Mouse (Mus musculus): ENCODE data around the gene Tet2.

The Tet2 gene

GRCm38 (mm10) chr3:133522289-133522688 is 22.6 kb downstream of the Tet2 start:
- no peak for DNase-seq (ENCODE audit: extremely low read depth, low read depth)

GRCm38 (mm10) chr3:133518801-133519200 is 26.1 kb downstream of the Tet2 start:
- DNase-seq (ENCODE audit: extremely low read depth, low read depth) = no peak

- DNase-seq (ENCODE audit: extremely low read depth, low read depth) = no peak
These were observed 26.8 kb downstream of the Tet2 start for GRCm38 (mm10) chr3:133518116-133518515.

DNA sequence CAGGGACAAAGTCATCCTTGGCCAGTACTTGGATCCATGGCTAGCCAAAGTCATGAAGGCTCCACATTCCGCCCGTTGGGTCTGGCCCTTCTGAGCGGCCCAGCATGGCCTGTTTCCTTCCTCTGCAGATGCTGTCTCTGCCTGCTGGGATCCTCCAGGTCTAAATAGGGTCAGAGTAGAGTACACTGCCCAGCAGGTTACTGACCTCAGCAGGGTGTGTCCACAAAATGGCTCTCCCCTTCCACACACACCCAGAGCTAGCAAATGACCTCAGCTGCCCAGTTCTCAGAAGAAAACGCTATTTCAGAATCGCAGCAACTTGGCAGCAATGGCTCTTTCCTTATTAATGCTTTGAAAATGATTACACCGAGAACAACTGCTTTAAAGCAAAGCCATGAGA is 27.5 kb downstream of the Tet2 start:
- DNase-seq (ENCODE audit: extremely low read depth, low read depth) = no peak

GRCm38 (mm10) chr3:133516137-133516536 is 28.8 kb downstream of the Tet2 start:
- no peak for DNase-seq (ENCODE audit: extremely low read depth, low read depth)

DNA sequence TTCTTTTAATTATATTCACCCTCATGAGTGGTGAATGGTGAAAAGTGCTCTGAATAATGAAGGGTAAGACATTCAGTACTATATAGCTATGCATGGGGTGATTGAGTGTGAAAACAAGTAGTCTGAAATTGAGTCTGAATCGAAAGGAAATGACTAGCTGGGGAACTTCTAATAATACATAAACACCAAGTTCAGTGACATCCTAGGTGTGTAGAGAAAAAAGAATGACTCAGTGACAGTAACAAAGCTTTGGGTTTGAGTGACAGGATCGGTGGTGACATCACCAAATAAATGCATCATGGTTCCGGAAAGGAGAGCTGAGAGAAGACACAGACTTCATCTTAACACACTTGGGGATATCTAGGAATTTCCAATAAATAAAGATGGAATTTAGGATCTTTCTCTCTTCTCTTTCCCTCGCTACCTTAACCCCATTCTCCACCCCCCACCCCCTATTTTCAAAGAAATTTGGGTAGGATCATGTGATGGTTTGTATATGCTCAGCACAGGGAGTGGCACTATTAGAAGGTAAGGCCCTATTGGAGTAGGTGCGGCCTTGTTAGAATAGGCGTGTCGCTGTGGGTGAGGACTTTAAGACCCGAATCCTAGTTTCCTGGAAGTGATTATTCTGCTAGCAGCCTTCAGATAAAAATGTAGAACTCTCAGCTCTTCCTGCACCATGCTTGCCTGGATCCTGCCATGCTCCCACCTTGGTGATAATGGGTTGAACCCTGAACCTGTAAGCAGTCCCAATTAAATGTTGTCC is 29.6 kb downstream of the Tet2 start:
- DNase-seq (ENCODE audit: extremely low read depth, low read depth) = no peak

GRCm38 (mm10) chr3:133514290-133514689 is 30.6 kb downstream of the Tet2 start:
- no peak for DNase-seq (ENCODE audit: extremely low read depth, low read depth)

- no peak for DNase-seq (ENCODE audit: extremely low read depth, low read depth)
These were observed 31.5 kb downstream of the Tet2 start for GRCm38 (mm10) chr3:133513475-133513874.

DNA sequence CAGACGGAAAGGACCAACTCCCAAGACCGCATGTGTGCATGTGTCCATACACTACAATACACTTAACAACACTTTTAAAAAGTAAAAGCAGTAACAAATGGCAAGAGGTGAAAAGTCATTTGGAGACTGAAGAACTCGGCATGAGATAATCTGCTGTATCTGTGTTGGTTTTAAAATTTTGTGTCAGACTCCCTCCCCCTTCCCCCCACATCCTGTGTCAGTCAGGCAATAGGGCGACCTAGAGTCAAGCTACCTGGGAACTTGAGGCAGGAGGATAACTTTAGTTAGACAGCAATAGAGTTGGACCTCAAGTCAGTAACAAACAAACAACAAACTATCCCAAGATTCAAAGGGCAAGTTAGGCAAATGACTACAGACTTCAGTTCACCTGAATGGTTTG is 34.6 kb downstream of the Tet2 start:
- DNase-seq (ENCODE audit: extremely low read depth, low read depth) = no peak

DNA sequence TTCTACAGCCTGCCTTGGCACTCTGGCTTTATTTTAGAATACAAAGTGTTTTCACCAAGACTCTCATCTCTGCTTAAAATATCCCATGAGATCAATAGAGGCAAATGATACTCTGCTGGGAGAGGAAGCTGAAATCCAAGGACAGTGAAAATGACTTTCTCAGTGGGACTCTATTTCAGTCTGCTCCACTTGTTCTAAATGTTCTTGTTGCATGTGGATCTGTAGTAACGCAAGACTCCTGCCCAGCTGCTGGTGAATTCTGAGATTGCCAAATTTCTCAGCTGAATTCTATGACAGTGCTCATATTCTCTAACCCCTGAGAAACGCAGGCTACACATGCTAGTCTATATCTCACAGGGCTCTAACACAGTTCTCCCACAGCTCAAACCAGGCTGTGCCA is 35.1 kb downstream of the Tet2 start:
- DNase-seq (ENCODE audit: extremely low read depth, low read depth) = no peak

DNA sequence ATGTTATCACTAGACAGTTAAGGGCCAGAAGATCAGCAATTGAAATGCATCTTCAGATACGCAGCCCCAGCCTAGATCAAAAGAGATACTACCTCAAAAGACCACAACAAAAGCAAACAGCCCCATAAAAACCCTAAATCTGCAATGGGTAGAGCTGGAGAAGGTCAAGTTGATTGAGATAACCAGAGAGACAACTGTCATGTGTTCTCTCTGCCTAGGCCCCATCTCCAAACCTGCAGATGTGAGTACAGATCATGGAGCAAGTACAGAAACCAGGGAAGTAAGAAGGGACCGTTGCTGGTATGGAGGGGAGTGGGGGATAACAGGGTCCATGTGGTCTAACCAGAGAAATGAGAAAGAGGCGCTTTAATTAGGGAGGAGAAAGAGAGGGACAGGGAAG is 36.1 kb downstream of the Tet2 start:
- DNase-seq (ENCODE audit: extremely low read depth, low read depth) = no peak

DNA sequence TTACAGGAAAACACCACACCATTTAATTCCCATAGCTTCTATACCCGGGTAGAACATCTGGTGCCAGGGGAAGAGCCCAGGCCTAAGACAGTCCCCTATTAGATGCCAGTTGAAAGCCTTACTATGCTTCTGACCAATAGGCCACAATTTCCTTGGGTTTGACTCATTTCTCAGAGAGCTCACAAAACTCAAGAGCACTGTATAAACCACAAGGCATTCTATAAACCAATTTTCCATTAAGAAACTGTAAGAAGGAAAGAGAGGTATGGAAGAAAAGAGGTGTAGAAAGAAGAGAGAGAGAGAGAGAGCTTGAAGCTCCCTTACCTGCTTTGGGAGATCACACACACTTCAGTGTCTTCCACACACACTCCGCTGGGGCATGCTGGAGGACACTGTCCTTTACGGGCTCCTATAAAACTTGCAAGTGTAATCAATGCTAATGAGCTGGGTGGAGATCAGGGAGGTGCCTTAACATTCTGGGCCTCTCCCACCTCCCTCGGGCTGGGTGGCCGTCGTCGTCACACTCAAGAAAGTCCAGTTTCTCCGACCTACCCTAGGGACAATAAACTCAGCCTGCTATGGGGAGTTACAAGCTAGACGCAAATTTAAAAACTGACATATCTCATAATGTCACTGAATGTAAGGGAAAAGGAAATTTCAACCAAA is 38.5 kb downstream of the Tet2 start:
- DNase-seq (ENCODE audit: extremely low read depth, low read depth) = no peak

DNA sequence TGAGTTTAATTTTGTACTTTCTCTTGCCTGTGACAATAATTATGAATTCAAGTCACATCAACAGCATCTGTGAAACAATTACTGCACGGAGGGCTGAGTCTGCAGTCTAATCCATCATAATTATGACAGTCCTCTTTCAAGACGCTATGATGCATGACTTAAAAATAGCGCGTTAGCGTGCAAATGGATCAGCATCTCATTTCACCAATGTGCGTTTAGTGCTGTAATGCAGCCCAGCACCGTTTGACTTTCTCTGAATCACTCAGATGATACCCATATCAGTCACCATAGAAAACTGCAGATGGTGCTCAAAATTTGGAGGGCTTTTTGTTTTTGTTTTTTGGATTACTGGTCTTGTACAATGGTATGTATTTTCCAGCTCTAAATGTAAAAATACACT is 48.0 kb downstream of the Tet2 start:
- DNase-seq (ENCODE audit: extremely low read depth, low read depth) = no peak

DNA sequence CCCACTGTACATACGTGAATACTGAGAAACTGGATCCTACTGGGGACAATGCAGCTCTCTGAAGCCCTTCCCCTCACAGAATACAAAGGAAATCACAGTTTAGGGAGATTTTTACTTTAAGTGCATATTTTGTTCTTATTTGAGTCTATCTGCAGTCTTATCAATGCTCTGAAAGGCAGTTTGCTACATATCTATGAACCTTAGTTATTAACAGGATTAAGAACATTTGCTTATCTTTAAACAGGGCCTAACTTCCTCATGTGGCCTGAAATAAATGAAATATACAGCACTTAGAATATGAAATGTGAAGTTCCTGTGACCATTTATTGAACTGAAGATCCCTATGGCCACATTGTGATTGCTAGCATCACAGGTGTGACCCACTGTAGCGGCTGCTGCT is 53.6 kb downstream of the Tet2 start:
- DNase-seq (ENCODE audit: extremely low read depth, low read depth) = peak; percentile 7

DNA sequence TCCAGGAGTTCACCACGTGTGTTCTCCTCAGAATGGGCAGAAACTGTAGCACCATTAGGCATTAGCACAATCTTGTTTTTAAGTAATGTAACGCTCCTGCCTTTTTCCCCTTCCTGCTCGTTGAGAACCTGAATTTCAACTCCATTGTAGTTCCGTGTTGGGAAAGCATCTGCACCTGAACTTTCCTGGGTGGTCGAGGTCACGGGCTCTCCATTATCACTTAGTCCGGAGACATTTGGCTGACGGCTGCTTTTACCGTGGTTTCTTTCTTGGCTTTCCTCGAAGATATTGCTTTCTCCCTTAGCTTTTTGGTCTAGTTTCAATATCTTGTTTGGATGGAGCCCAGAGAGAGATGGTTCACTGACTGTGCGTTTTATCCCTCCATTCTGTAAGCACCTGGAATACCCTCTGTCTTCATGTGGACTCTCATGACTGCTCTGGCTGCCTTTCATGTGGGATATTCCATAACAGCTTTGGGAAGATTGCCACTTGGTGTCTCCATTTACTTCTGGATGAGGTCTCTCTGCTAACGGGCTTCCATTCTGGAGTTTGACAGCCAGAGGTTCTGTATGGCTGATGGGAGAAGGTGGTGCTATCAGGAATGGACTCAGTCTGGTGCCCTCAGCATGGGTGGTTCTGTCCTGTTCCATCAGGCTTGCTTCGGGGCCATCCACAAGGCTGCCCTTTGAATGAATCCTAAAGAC is 56.8 kb downstream of the Tet2 start:
- DNase-seq (ENCODE audit: extremely low read depth, low read depth) = no peak

DNA sequence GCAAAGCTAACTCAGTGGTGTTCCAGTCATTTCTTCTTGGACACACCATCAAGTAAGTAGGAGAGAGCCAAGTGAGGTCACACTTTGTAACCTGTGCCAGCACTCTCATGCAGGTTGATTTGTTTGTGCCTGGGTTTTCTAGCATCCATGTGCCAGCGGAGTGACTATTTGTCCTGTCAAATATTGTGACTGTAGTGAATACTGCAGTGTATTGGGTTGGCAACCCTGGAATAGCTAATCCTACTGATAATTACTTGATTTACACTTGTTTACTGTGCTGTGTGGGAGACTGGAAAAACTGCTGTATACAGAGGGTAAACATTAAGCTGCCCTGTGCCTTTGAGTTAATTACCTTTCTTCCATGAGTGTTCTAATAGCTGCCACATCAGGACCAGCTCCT is 62.1 kb downstream of the Tet2 start:
- no peak for DNase-seq (ENCODE audit: extremely low read depth, low read depth)

DNA sequence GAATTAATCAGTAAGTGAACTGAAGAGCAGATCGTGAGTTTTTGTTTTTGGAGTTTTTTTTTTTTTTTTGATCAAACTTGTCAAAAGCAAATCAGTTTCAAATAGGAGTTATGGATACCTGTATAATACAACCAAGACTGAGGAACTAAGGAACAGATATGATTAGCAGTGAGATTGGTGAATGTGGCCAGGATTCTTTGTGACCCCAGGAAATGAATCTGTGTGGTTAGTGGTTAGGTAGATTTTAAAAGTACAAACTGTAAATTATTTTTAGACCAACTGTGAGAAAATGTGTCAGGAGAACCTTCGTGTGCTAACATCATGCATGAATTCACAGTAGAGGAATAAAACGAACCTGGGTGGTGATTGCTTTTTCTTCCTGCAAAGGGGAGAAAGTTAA is 66.0 kb downstream of the Tet2 start:
- no peak for DNase-seq (ENCODE audit: extremely low read depth, low read depth)

GRCm38 (mm10) chr3:133473781-133474180 is 71.2 kb downstream of the Tet2 start:
- DNase-seq (ENCODE audit: extremely low read depth, low read depth) = no peak

GRCm38 (mm10) chr3:133471101-133471500 is 73.8 kb downstream of the Tet2 start:
- DNase-seq (ENCODE audit: extremely low read depth, low read depth) = no peak

DNA sequence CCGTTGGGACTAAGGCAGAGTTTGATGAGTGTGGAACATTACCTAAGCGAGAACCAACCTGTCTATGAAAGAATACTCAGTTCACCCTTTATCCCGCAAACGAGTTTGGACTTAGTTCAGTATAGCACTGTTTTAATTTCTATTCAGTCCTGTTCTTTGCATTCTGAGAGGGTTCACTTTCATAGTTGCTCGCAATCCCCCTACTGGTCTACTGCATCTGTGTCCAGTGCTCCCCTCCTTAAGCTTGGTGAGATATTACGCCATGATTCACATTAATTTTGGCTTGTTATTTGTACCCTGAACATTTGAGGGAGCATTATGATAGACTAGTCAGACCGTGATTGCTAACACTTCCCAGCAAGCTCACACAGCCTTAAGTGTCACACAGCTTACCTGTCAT is 76.1 kb downstream of the Tet2 start:
- DNase-seq (ENCODE audit: extremely low read depth, low read depth) = no peak

GRCm38 (mm10) chr3:133463233-133463632 is 81.7 kb downstream of the Tet2 start:
- peak; percentile 85 for DNase-seq (ENCODE audit: extremely low read depth, low read depth)

GRCm38 (mm10) chr3:133462485-133462884 is 82.5 kb downstream of the Tet2 start:
- no peak for DNase-seq (ENCODE audit: extremely low read depth, low read depth)

- DNase-seq (ENCODE audit: extremely low read depth, low read depth) = no peak
These were observed 82.9 kb downstream of the Tet2 start for GRCm38 (mm10) chr3:133462059-133462458.
